In the genomic region with DNA sequence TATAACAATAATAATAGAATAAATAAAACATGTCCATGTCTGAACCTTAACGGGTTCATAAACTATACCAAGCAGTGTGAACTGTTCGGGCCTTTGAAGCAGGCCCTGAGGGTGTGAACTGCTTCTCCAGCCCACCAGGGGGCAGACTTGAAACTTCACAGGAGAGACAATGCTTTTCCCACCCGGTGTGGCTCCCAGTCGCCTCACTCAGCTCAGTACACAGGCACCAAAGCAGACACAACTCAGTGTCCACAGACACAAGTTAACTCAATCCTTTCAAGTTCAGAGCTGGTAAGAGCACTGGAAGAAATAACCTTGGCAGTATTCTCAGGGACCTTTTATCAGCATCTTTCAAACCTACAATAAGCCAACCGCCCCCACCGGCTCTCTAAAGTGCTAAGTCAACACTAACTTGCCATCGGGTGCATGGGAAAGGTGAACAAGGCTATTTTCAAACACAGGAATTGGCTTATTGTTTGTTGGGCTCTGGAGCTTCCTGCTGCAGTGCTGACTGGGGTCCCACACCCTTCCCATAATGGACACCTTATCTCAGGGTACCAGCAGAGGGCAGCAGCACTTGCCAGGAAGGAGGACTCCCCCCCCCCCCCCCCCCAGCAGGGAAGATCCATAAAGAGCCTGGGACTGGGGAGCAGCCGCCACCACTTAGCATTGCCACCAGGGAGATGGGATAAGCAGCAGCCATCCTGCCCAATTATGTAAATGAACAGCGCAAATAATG, we compare ENCODE assay signal across 8 mouse cellular contexts. TPM values are rescaled to one million over a fixed set of nuclear protein-coding genes. Genes with fewer than 3 reads are reported as not detected.
DNase-seq lines count a peak whose midpoint lies in the region; ATAC-seq lines count a peak whose summit lies in the region.

No protein-coding gene starts in this region.

- peak; percentile 80 for DNase-seq in MN1 (ENCODE audit: low spot score)
- DNase-seq in cerebellum, adult 11-12 months = peak; percentile 46
- peak; percentile 74 for DNase-seq in hindbrain, embryonic 10.5 days (ENCODE audit: low spot score)
- DNase-seq in layer of hippocampus, adult 9-10 months (ENCODE audit: low spot score) = peak; percentile 63
- DNase-seq in retina, adult 2 months (ENCODE audit: low read depth, low spot score) = peak; percentile 51
- peak; percentile 49 for DNase-seq in urinary bladder, adult 2 months (ENCODE audit: low spot score)

- no peaks in the 10 kb centered on the region; the same call in 1 of the 2 replicates for H3K27me3 ChIP-seq in hindbrain, embryonic 10.5 days (ENCODE audit: insufficient read depth, poor library complexity, severe bottlenecking)
- no peaks in the 10 kb centered on the region for H3K27me3 ChIP-seq in lung, embryonic 16.5 days (ENCODE audit: control insufficient read depth, insufficient read depth, low read depth, low read length)

- H3K36me3 ChIP-seq in hindbrain, embryonic 10.5 days = peaks cover 71% of the 10 kb centered on the region
- H3K36me3 ChIP-seq in lung, embryonic 16.5 days (ENCODE audit: control insufficient read depth, insufficient read depth, low read length) = peaks cover 2% of the 10 kb centered on the region; the same call in 1 of the 2 replicates

- H3K9me3 ChIP-seq in hindbrain, embryonic 10.5 days = no peaks in the 10 kb centered on the region
- H3K9me3 ChIP-seq in lung, embryonic 16.5 days (ENCODE audit: control insufficient read depth, low read length) = no peaks in the 10 kb centered on the region

- no peak overlapping the region for H3K4me3 ChIP-seq in hindbrain, embryonic 10.5 days
- H3K4me3 ChIP-seq in lung, embryonic 16.5 days (ENCODE audit: low read length) = no peak overlapping the region

- peak; percentile 94 for ATAC-seq in frontal cortex, adult (ENCODE audit: low TSS enrichment)
- ATAC-seq in lung, embryonic 16.5 days (ENCODE audit: low read depth) = peak; percentile 79

- H3K4me2 ChIP-seq in lung, embryonic 16.5 days (ENCODE audit: low read depth, low read length) = 0 out of 2 replicates have a peak overlapping the region, but pooled peaks have one; percentile 14

- H3K27ac ChIP-seq in hindbrain, embryonic 10.5 days = peak overlapping the region; percentile 73
- H3K27ac ChIP-seq in lung, embryonic 16.5 days (ENCODE audit: low read length) = peak overlapping the region; percentile 72

- no peak overlapping the region for H3K9ac ChIP-seq in lung, embryonic 16.5 days (ENCODE audit: low read length)

- H3K4me1 ChIP-seq in hindbrain, embryonic 10.5 days (replicated peaks) = peaks cover 28% of the 10 kb centered on the region
- peaks cover 14% of the 10 kb centered on the region for H3K4me1 ChIP-seq in lung, embryonic 16.5 days (replicated peaks; ENCODE audit: control insufficient read depth, insufficient read depth, low read length)

- WGBS in hindbrain, embryonic 10.5 days = 44% methylated on average over 9 of the region's 9 CpGs
- 30% methylated on average over 9 of the region's 9 CpGs for WGBS in lung, embryonic 16.5 days

RNA-seq across cellular contexts. Expression of a gene that starts 44.4 kb away (rescaled TPM):
- 0.10 and 0.21 TPM in 2 replicates for polyA plus RNA-seq in hindbrain, embryonic 10.5 days (2016; fragmentation: Nextera tagmentation; extraction: Ambion mirVana)
- 0.47 and 0.58 TPM in 2 replicates for polyA plus RNA-seq in lung, embryonic 16.5 days (2015; fragmentation: Nextera tagmentation; extraction: Ambion mirVana)
- 1.8 and 2.7 TPM in 2 replicates for polyA plus RNA-seq in urinary bladder, adult 2 months (2012; rRNA removed)
